Mouse (Mus musculus): ENCODE measurements around the gene Lrrc28.

DNA sequence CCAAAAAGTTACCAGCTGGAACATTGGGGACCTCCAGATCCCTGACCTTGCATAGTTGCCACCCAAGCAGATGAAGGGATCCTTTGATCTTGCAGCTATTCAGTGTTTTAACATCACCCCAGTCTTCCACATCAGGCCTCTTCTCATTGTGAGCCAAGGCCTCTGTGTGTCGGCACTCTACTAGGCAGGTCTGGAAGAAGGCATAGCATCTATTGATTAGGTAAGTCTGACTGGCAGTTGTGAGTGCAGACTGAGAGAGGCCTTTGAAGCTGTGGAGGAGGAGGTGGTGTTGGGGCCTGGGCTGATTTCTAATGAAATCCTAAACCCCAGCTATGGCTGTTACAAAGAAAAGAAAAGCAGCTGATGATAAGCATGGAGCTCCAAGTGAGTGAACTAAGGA, 10.1 kb upstream of the Lrrc28 start:
- no peak for TF ChIP-seq GATA1 (IDR thresholded peaks at IDR 0.05; ENCODE audit: borderline replicate concordance, low read length)
- TF ChIP-seq CTCF (IDR thresholded peaks at IDR 0.05; ENCODE audit: low read depth, low read length): no peak
- TF ChIP-seq GATA2 (IDR thresholded peaks at IDR 0.05; ENCODE audit: borderline replicate concordance, low read depth, low read length): no peak
- TF ChIP-seq TAL1 (conservative IDR thresholded peaks at IDR 0.05; ENCODE audit: low read depth, low read length): no peak
- TF ChIP-seq POLR2AphosphoS5 (IDR thresholded peaks at IDR 0.05; ENCODE audit: insufficient replicate concordance, low read depth, low read length): no peak
